Mouse (Mus musculus) liver, postnatal 0 days (tissue): ENCODE results near the gene Rbm10.

Experiments
- CTCF ChIP-seq: sonication (generic); IDR thresholded peaks from 2 replicates; pipeline ENCODE4 v1.5.1; 2016; ENCODE audit warnings: antibody characterized with exemption, low read depth
- EP300 ChIP-seq: IDR thresholded peaks from 2 replicates; pipeline ENCODE4 v1.6.1; 2016; ENCODE audit warnings: antibody characterized with exemption, low read depth, mild to moderate bottlenecking

DNA sequence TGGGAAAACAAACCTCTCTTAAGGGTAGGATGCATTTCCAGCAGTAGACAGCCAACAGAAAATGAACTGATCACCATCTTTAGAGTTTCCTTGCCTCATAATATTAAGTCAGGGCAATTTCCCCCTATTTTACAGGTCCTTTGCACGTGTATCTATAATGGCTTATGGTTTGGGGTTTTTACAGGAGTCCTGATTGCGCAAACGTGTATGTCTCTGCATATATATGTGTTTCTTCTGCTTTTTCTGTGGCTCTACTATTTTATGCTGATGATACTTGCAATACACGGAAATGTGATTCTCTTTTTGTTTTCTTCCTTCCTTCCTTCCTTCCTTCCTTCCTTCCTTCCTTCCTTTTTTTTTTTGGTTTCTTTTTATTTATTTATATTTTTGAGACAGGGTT is 43.4 kb upstream of the Rbm10 start:
- no peak for TF ChIP-seq CTCF
- TF ChIP-seq EP300: no peak
